Comparison of ENCODE assay signal across 13 mouse cellular contexts in genomic region chr2:89562706-89563105, GRCm38 (mm10). TPM values are rescaled to one million over a fixed set of nuclear protein-coding genes. Genes with fewer than 3 reads are reported as not detected.
"Had no signal": no experiment of that assay in that cellular context is flagged by ENCODE, and none has a peak within 500 bp of the region (broad histone marks: within the 10 kb centered on the region; RNA-seq: fewer than 3 reads in every experiment).

No protein-coding gene starts in this region.

RNA-seq across cellular contexts. Expression of gene Olfr1245, which starts 15.5 kb away (rescaled TPM):
- polyA plus RNA-seq: neural tube, embryonic 13.5 days; neural tube, embryonic 14.5 days; neural tube, embryonic 15.5 days; small intestine, adult 2 months; spleen, adult 2 months; stomach, embryonic 14.5 days; stomach, embryonic 15.5 days; stomach, embryonic 16.5 days; stomach, postnatal 0 days; testis, adult 2 months; thymus, adult 2 months; thymus, postnatal 0 days; urinary bladder, adult 2 months had no signal

RNA-seq across cellular contexts. Expression of gene Olfr1246, which starts 30.3 kb away (rescaled TPM):
- polyA plus RNA-seq: neural tube, embryonic 13.5 days; neural tube, embryonic 14.5 days; neural tube, embryonic 15.5 days; small intestine, adult 2 months; spleen, adult 2 months; stomach, embryonic 14.5 days; stomach, embryonic 15.5 days; stomach, embryonic 16.5 days; stomach, postnatal 0 days; testis, adult 2 months; thymus, adult 2 months; thymus, postnatal 0 days; urinary bladder, adult 2 months had no signal

RNA-seq across cellular contexts. Expression of gene Olfr1243, which starts 31.4 kb away (rescaled TPM):
- polyA plus RNA-seq: neural tube, embryonic 13.5 days; neural tube, embryonic 14.5 days; neural tube, embryonic 15.5 days; small intestine, adult 2 months; spleen, adult 2 months; stomach, embryonic 14.5 days; stomach, embryonic 15.5 days; stomach, embryonic 16.5 days; stomach, postnatal 0 days; testis, adult 2 months; thymus, adult 2 months; thymus, postnatal 0 days; urinary bladder, adult 2 months had no signal

RNA-seq across cellular contexts. Expression of gene Olfr1247, which starts 51.2 kb away (rescaled TPM):
- polyA plus RNA-seq: neural tube, embryonic 13.5 days; neural tube, embryonic 14.5 days; neural tube, embryonic 15.5 days; small intestine, adult 2 months; spleen, adult 2 months; stomach, embryonic 14.5 days; stomach, embryonic 16.5 days; stomach, postnatal 0 days; testis, adult 2 months; thymus, adult 2 months; thymus, postnatal 0 days; urinary bladder, adult 2 months had no signal

RNA-seq across cellular contexts. Expression of gene Olfr1248, which starts 55.3 kb away (rescaled TPM):
- polyA plus RNA-seq: neural tube, embryonic 13.5 days; neural tube, embryonic 14.5 days; neural tube, embryonic 15.5 days; small intestine, adult 2 months; spleen, adult 2 months; stomach, embryonic 14.5 days; stomach, embryonic 15.5 days; stomach, embryonic 16.5 days; stomach, postnatal 0 days; testis, adult 2 months; thymus, adult 2 months; thymus, postnatal 0 days; urinary bladder, adult 2 months had no signal
